Mouse (Mus musculus) testis, postnatal 10 days (tissue): ENCODE results near the gene Wdr27.
"Not testable (repeated sequence)": the region's sequence is repeated elsewhere in the genome, so short reads cannot be mapped to it uniquely, and the experiment has no call there.

ENCODE experiments used
- DNase-seq: peaks from one replicate; pipeline ENCODE4 v3.0.0; 2021; ENCODE audit warnings: low spot score

Wdr27 gene

GRCm38 (mm10) chr17:14930697-14931096 lies 12.3 kb downstream of the Wdr27 start:
- no peak for DNase-seq

DNA sequence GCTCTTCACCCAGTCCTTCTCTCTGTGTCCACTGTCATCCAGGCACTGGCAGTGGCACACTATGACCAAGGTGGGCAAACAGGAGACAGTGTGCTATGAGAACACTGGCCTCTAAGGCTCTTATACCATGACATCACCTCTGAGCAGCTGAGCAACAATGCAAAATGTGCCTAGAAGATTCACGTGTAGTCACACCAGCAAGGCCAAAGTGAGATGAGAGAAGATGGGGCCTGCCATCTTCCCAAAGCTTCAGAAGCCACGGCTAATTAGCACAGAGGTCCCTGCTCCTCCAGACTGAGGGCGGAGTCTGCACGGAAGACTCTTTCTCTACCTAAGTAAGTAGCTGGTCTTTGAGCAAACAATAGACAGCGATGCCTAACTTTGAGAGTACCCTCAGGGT lies 14.3 kb downstream of the Wdr27 start:
- DNase-seq: no peak

DNA sequence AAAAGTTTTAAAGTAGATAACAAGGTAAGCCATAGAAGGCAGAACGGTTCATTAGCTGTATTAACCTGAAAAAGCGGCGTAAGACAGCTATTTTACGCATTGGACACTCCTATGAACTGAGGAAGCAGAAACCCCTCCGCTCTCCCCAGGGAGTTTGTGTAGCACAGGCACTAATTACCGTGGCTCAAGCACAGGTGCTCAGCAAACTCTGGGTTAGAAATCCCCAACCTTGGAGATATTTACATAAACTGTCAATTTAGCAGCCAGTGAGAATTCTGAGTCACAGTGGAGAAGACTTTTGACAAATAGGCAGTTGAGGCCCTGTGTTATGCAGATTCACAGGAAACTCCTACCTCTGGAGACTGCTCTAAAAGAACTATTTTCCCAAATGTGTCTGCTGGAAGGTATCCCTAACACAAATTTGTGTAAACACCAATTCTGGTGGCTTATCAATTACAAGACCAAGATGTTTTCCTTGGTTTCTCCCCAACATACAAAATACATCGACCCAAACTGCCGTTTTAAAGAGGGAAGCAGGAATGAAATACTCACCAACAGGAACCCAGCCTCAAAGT lies 15.2 kb downstream of the Wdr27 start:
- no peak for DNase-seq

GRCm38 (mm10) chr17:14921582-14921981 lies 21.4 kb downstream of the Wdr27 start:
- no peak for DNase-seq

DNA sequence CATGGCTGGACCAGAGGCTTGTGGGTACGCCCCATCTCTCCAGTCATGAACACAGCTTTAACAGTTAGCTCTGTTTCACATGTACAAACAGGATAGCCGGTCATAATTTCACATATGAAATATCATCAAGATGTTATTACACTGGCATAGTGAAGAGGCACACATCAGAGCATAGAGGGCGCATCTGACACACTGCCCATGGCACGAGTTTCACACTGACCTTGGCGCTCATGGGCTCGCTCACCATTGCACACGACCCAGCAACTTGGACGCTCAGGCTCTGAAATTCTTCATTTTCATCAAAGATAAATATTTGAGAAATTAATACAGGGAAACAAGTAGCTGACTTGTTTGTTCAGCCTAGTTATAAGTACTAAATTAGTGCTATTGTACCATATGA lies 25.1 kb downstream of the Wdr27 start:
- no peak for DNase-seq

DNA sequence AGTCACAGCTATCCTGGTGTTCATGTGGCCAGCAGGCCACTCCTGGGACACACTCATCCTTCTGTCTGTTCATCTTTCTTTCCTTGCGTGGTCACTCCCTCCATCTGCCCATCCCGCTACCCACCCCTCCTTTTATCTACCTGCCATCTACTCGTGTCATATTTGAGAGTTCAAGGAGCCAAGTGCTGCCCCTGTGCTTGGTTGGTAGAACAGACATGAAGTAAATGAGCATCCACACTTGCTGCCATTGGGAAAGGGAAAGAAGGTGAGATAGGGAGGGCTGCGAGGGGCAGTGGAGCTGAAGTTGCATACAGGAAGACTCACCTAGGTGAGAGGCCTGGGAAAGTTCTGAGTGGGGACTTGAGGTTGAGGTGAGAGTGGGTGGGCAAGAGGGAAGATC lies 28.6 kb downstream of the Wdr27 start:
- DNase-seq: no peak

- no peak for DNase-seq
Measured at GRCm38 (mm10) chr17:14912981-14913380, 30.0 kb downstream of the Wdr27 start.

- DNase-seq: no peak
Measured at GRCm38 (mm10) chr17:14912420-14912819, 30.5 kb downstream of the Wdr27 start.

- DNase-seq: no peak
Measured at GRCm38 (mm10) chr17:14910771-14911170, 32.2 kb downstream of the Wdr27 start.

DNA sequence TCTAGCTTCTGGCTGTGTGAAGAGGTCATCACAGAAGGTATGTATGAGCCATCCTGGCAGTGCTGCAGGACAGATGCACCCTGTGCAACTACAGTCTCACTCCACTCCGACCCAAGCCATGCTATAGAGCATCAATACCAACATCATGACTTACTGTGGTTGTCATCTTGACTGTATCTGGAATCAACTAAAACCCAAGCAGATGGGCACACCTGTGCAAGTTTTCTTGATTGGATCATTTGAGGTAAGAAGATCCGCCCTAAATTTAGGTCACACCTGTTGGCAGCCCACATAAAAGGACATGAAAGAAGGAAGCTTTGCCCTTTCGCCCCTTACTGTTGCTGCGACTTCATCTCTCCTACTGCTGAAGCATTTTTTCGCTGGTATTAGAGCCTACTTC lies 33.6 kb downstream of the Wdr27 start:
- no peak for DNase-seq

GRCm38 (mm10) chr17:14907136-14907535 lies 35.8 kb downstream of the Wdr27 start:
- no peak for DNase-seq

GRCm38 (mm10) chr17:14906611-14907010 lies 36.3 kb downstream of the Wdr27 start:
- DNase-seq: no peak

DNA sequence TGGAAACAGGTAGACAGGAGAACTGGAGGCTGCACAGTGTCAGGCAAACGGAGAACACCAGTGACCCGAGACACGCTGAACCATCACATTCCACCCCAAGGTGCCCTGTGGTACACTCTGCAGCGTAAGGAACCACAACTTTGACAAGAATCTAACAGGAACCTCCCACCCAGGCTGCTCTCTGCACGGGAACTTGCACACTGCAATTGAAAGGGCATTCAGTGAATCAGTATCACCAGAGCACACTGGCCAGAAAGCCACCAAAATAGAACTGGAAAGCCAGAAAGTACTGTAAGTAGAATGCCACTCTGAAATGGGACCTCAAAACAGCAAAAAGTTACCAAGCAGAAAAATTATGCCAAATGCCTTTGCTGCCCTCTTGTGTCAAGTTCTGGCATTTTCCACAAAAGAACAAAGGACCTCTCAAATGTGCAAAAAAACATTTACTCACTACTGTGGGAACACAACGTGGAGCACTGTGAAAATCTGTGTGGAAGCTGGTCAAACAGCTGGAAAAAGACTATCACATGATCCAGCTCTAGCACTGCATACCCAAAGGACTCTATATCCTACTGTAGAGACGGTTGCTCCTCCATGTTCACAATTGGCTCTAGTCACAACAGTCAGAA lies 38.2 kb downstream of the Wdr27 start:
- DNase-seq: peak; percentile 82

GRCm38 (mm10) chr17:14904206-14904605 lies 38.8 kb downstream of the Wdr27 start:
- DNase-seq: no peak

GRCm38 (mm10) chr17:14903212-14903611 lies 39.7 kb downstream of the Wdr27 start:
- no peak for DNase-seq

DNA sequence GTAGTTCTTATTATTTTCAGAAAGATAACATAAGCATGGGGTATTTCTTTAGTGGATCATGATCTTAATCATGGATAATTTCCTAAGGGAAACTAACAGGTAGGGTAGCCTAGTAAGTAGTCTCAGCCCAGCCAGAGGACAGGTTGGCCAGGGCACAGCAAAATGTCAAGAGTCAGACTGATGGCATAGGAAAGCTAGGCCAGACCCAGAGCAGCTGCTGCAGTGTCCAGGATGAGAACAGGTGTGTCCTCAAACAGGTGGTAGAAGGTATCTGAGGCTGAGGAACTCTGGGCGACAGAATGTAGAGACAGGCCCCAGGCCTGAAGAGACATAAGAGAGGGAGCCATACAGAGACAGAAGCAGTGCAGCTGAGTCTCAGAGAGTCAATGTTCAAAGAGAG lies 44.0 kb downstream of the Wdr27 start:
- no peak for DNase-seq

GRCm38 (mm10) chr17:14895058-14895457 lies 47.9 kb downstream of the Wdr27 start:
- not testable (repeated sequence) for DNase-seq

- no peak for DNase-seq
Measured at GRCm38 (mm10) chr17:14886933-14887332, 56.0 kb downstream of the Wdr27 start.

DNA sequence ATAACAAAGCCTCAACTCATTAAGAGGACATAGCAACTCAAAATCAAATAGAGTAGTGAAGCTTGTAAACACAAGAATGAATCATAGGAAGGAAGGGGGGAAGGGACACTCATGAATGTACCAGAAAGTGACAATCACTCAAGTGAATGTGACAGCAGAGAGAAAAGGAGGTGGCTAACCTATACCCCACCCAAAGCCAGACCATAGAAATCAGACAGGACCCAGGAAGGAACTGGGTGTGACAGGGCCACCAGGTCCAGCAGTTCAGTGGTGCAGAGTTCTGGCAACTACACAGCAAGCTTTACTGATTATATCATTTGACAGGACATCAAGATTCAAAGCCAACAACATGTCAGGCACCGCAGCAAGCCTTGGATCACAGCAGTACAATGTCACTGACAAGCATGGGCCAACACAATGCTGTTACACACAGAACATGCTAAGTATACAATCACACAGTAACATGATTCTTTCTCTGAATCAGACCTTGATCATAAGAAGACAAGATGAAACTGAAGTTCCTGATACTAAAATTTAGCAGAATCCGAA lies 68.2 kb downstream of the Wdr27 start:
- no peak for DNase-seq

DNA sequence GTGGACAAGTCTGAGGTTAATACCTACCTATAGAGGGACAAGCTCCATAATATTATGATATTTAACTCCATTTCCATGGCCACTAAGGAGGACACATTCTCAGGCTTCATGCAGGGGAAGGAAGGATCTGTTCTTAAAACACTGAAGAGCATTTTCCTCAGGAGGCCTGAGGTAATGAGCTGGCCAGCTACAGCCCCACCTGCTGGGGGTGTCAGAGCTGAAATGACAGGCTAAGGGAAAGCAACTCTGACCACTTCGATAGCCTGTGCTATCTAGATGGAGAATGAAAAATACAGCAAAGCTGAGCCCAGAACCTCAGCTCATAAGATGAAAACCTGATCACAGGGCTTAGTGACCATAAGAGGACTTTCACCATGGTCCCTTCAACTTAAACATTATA lies 82.7 kb downstream of the Wdr27 start:
- DNase-seq: no peak

DNA sequence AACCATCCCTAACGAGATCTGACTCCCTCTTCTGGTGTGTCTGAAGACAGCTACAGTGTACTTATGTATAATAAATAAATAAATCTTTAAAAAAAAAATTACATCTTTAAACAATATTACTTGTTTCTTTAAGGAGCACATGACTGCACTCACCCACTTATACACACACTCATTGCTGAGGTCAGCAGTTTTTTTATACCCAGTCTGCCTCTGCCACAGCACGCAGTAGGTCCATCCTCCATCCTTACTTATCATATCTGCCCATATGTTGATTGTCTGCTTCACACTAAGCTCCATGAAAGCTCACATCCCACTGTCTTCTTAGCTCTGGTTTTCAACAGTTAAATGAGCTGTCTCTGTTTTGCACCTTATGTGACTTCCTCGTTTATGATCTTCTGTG lies 95.2 kb downstream of the Wdr27 start:
- DNase-seq: no peak

DNA sequence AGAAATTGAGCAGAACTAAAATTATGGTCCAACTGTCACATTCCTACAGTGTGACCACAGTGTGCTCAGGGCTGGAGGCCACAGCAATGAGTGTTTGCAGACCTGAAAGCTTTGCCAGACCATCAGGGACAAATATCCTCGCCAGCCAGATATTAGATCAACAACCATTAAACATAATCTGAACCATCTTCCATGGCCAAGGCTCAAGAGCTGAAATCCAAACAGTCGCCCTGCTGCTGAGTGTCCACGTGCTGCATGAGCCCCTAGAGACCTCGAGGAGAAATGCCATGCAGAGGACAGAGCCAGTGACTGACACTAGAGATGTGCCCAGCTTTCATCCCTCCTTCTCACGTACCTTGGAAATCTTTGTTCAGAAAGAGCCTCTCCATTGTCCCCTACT lies 96.1 kb downstream of the Wdr27 start:
- DNase-seq: no peak

- DNase-seq: no peak
Measured at GRCm38 (mm10) chr17:14826715-14827295, 116.2 kb downstream of the Wdr27 start.

DNA sequence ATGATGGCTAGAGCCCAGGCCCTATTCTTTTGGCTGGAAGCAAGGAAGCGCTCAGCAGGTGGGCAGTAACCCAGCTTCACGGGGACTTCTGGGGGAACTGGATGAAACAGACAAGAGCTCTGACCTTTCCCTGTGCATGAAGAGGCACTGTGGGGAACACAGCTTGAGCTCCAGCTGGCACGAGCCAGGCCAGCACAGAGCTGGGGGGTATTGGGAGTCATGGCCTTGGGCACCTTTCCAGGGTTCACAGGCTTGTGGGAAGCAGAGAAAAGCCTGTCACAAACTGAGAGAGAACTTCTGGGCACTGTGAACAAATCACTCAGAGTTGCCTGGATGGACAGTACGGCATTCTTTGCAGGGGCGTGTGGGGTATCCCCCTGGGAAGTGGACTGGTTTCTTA lies 118.0 kb downstream of the Wdr27 start:
- DNase-seq: peak; percentile 80
